8 mouse cellular contexts compared by ENCODE assay signal in genomic region chr11:120150440-120151112, GRCm38 (mm10). TPM values are rescaled to one million over a fixed set of nuclear protein-coding genes. Genes with fewer than 3 reads are reported as not detected.
DNase-seq lines count a peak whose midpoint lies in the region; ATAC-seq and TF ChIP-seq lines count a peak whose summit lies in the region.

No protein-coding gene starts in this region.

- H3K36me3 ChIP-seq in heart, embryonic 15.5 days = no peaks in the 10 kb centered on the region
- no peaks in the 10 kb centered on the region for H3K36me3 ChIP-seq in liver, adult 2 months (ENCODE audit: control insufficient read depth, insufficient read depth, low read length)
- H3K36me3 ChIP-seq in midbrain, embryonic 16.5 days (ENCODE audit: control insufficient read depth, insufficient read depth, low read length) = no peaks in the 10 kb centered on the region; the same call in 1 of the 2 replicates

- H3K79me2 ChIP-seq in liver, adult 2 months (ENCODE audit: control insufficient read depth, insufficient read depth, low read length) = peaks cover 24% of the 10 kb centered on the region; the same call in 1 of the 2 replicates

- no peaks in the 10 kb centered on the region for H3K27me3 ChIP-seq in heart, embryonic 15.5 days
- H3K27me3 ChIP-seq in liver, adult 2 months (ENCODE audit: control insufficient read depth, insufficient read depth, low read length) = no peaks in the 10 kb centered on the region
- no peaks in the 10 kb centered on the region for H3K27me3 ChIP-seq in midbrain, embryonic 16.5 days (ENCODE audit: control insufficient read depth, insufficient read depth, low read depth, low read length)

- TF ChIP-seq CTCF in liver, adult 2 months (IDR thresholded peaks at IDR 0.05; ENCODE audit: low read depth, low read length) = no peak

- H3K4me2 ChIP-seq in heart, embryonic 15.5 days = peak overlapping the region; percentile 80
- peak overlapping the region; percentile 91 for H3K4me2 ChIP-seq in midbrain, embryonic 16.5 days (ENCODE audit: low read length)

- peak overlapping the region; percentile 99 for H3K4me3 ChIP-seq in heart, embryonic 15.5 days
- peak overlapping the region; percentile 74 for H3K4me3 ChIP-seq in liver, adult 2 months (ENCODE audit: insufficient read depth, low read depth, low read length)
- peak overlapping the region; percentile 71 for H3K4me3 ChIP-seq in midbrain, embryonic 16.5 days (ENCODE audit: low read depth, low read length)

- no peak for TF ChIP-seq POLR2A in liver, adult 2 months (IDR thresholded peaks at IDR 0.05; ENCODE audit: extremely low read depth, insufficient read depth, low read length)

- peaks cover 15% of the 10 kb centered on the region for H3K4me1 ChIP-seq in heart, embryonic 15.5 days (replicated peaks)
- peaks cover 8% of the 10 kb centered on the region for H3K4me1 ChIP-seq in liver, adult 2 months (ENCODE audit: control insufficient read depth, insufficient read depth, low read length)
- peaks cover 20% of the 10 kb centered on the region for H3K4me1 ChIP-seq in midbrain, embryonic 16.5 days (ENCODE audit: control insufficient read depth, insufficient read depth, low read length)

- under 1% methylated on average over 44 of the region's 44 CpGs for WGBS in heart, embryonic 15.5 days
- WGBS in liver, adult 2 months = under 1% methylated on average over 44 of the region's 44 CpGs
- WGBS in midbrain, embryonic 16.5 days = under 1% methylated on average over 44 of the region's 44 CpGs

- H3K27ac ChIP-seq in heart, embryonic 15.5 days = peak overlapping the region; percentile 82
- peak overlapping the region; percentile 41 for H3K27ac ChIP-seq in liver, adult 2 months (replicated peaks; ENCODE audit: insufficient read depth, low read depth, low read length)
- peak overlapping the region; percentile 80 for H3K27ac ChIP-seq in midbrain, embryonic 16.5 days (ENCODE audit: low read length)

- H3K9me3 ChIP-seq in heart, embryonic 15.5 days (replicated peaks) = no peaks in the 10 kb centered on the region
- H3K9me3 ChIP-seq in midbrain, embryonic 16.5 days (replicated peaks; ENCODE audit: control insufficient read depth, low read length, poor library complexity, severe bottlenecking) = no peaks in the 10 kb centered on the region

- ATAC-seq in heart, embryonic 15.5 days (replicated peaks; ENCODE audit: insufficient number of reproducible peaks, insufficient read depth, low FRiP score, low read depth) = 0 out of 2 replicates have a peak, but pooled peaks have one; percentile 19
- ATAC-seq in midbrain, embryonic 16.5 days = peak; percentile 61; the same call in 1 of the 2 replicates

- peak overlapping the region; percentile 76 for H3K9ac ChIP-seq in heart, embryonic 15.5 days
- H3K9ac ChIP-seq in liver, adult 2 months (ENCODE audit: low read depth, low read length) = peak overlapping the region; percentile 80
- H3K9ac ChIP-seq in midbrain, embryonic 16.5 days (ENCODE audit: low read depth, low read length) = peak overlapping the region; percentile 73

- DNase-seq in cerebellum, adult 9-10 months = peak; percentile 29
- no peak for DNase-seq in cerebellum, adult 11-12 months
- peak; percentile 70 for DNase-seq in A20 (ENCODE audit: low read depth, low spot score)
- DNase-seq in c-Kit-positive CD71-negative TER-119-negative erythroid progenitor cells, embryonic 14.5 days (ENCODE audit: low read depth) = peak; percentile 35
- peak; percentile 48 for DNase-seq in liver, adult 2 months (ENCODE audit: extremely low read depth, low read depth, low spot score)
- DNase-seq in ovary, postnatal 14 days (ENCODE audit: low spot score) = no peak

RNA-seq across cellular contexts. Expression of gene Slc38a10, which starts 0.6 kb away (rescaled TPM):
- polyA plus RNA-seq in heart, embryonic 15.5 days (2015; fragmentation: Nextera tagmentation; extraction: Ambion mirVana) = 77.5 and 91.4 TPM in 2 replicates
- 41.1 and 47.8 TPM in 2 replicates for total RNA-seq in liver, adult 2 months (2014; rRNA removed)
- 75.1 and 90.2 TPM in 2 replicates for polyA plus RNA-seq in liver, adult 2 months (2012; rRNA removed)
- polyA plus RNA-seq in midbrain, embryonic 16.5 days (2015; fragmentation: Nextera tagmentation; extraction: Ambion mirVana) = 118 TPM in 2 replicates

RNA-seq across cellular contexts. Expression of gene Ndufaf8, which starts 51.8 kb away (rescaled TPM):
- polyA plus RNA-seq in heart, embryonic 15.5 days (2015; fragmentation: Nextera tagmentation; extraction: Ambion mirVana) = 80.9 and 84.1 TPM in 2 replicates
- 13.7 and 19.9 TPM in 2 replicates for total RNA-seq in liver, adult 2 months (2014; rRNA removed)
- 55.4 and 59.8 TPM in 2 replicates for polyA plus RNA-seq in liver, adult 2 months (2012; rRNA removed)
- 41.4 and 46.8 TPM in 2 replicates for polyA plus RNA-seq in midbrain, embryonic 16.5 days (2015; fragmentation: Nextera tagmentation; extraction: Ambion mirVana)

RNA-seq across cellular contexts. Expression of gene Tepsin, which starts 52.0 kb away (rescaled TPM):
- 13.2 and 17.0 TPM in 2 replicates for polyA plus RNA-seq in heart, embryonic 15.5 days (2015; fragmentation: Nextera tagmentation; extraction: Ambion mirVana)
- total RNA-seq in liver, adult 2 months (2014; rRNA removed) = 4.6 and 7.4 TPM in 2 replicates
- polyA plus RNA-seq in liver, adult 2 months (2012; rRNA removed) = 16.5 and 24.9 TPM in 2 replicates
- 20.7 and 21.3 TPM in 2 replicates for polyA plus RNA-seq in midbrain, embryonic 16.5 days (2015; fragmentation: Nextera tagmentation; extraction: Ambion mirVana)

Comparison
In these comparisons a context has a peak if more than half of its experiments do, and no peak if none do; other contexts are left out.
1. DNase-seq: peak in cerebellum, adult 9-10 months (single experiment), A20 (single experiment), c-Kit-positive CD71-negative TER-119-negative erythroid progenitor cells, embryonic 14.5 days (single experiment) and liver, adult 2 months (single experiment); none in cerebellum, adult 11-12 months (single experiment) and ovary, postnatal 14 days (single experiment).
2. Peak in every context shown above with its lines, with median percentiles within 50 percentile points of each other: H3K27ac ChIP-seq, H3K4me3 ChIP-seq and H3K9ac ChIP-seq.